Mouse (Mus musculus): ENCODE data around the gene Arhgap18. TPM values are rescaled to one million over a fixed set of nuclear protein-coding genes. Genes with fewer than 3 reads are reported as not detected.

Gene Arhgap18
- polyA plus RNA-seq, 1 experiment from 2014 or later = 28.8 TPM

DNA sequence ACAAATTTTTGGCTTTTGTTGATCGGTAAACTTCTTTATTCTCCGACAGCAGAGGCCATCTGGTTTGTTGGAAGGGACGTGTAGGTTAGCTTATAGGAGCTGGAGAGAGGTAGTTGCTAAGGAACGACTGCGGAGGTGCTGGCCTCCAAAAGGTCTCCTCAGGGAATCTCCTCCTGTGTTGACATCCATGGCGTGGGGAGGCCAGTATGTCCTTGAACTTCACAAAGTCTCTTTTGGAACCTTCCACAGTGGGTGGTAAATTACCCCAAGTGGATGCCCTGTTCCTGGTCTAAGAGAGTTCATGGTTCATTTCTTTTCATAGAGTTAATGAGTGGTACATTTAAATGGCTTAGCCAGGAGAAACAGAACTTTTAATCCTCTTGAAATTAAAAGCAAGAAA is 136.0 kb downstream of the Arhgap18 start:
- ATAC-seq (ENCODE audit: low read depth) (no peak), DNase-seq (ENCODE audit: low spot score) (no peak)
- Histone ChIP-seq H3K4me2 (ENCODE audit: low read depth, low read length) (no peak overlapping the region), H3K27ac (replicated peaks; ENCODE audit: low read depth, low read length) (no peak overlapping the region), H3K9me3 (ENCODE audit: control insufficient read depth, low read length) (no peaks in the 10 kb centered on the region), H3K4me1 (ENCODE audit: control insufficient read depth, insufficient read depth, low read length) (no peaks in the 10 kb centered on the region; the same call in 1 of the 2 replicates), H3K4me3 (ENCODE audit: low read depth, low read length) (no peak overlapping the region), H3K9ac (ENCODE audit: low read depth, low read length) (no peak overlapping the region), H3K36me3 (ENCODE audit: control insufficient read depth, insufficient read depth, low read length) (no peaks in the 10 kb centered on the region), H3K27me3 (replicated peaks; ENCODE audit: control insufficient read depth, insufficient read depth, low read length) (no peaks in the 10 kb centered on the region)
- WGBS = 43% methylated on average over 6 of the region's 6 CpGs

DNA sequence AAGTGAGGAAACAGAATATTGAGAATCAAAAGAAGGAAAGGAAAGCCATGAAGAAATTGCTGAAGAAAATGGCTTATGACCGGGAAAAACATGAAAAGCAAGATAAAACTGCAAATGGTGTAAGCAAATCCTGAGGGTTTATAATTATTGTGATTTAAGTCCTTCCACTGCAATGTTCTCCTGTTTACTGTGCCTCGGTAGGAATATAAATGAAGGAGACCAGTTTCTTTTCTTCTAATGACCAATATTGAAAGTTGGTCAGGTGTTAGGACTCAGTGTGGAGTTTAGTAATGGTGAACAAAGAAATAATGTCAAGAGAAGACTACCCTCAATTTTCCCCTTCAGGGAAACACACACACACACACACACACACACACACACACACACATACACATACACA is 136.5 kb downstream of the Arhgap18 start:
- no peak for ATAC-seq (ENCODE audit: low read depth)
- no peaks in the 10 kb centered on the region for H3K36me3 ChIP-seq (ENCODE audit: control insufficient read depth, insufficient read depth, low read length)
- WGBS = 61% methylated on average over 2 of the region's 2 CpGs
- H3K9me3 ChIP-seq (ENCODE audit: control insufficient read depth, low read length) = no peaks in the 10 kb centered on the region
- no peaks in the 10 kb centered on the region for H3K27me3 ChIP-seq (replicated peaks; ENCODE audit: control insufficient read depth, insufficient read depth, low read length)
- H3K27ac ChIP-seq (replicated peaks; ENCODE audit: low read depth, low read length) = no peak overlapping the region
- H3K9ac ChIP-seq (ENCODE audit: low read depth, low read length) = no peak overlapping the region
- no peak overlapping the region for H3K4me3 ChIP-seq (ENCODE audit: low read depth, low read length)
- no peak overlapping the region for H3K4me2 ChIP-seq (ENCODE audit: low read depth, low read length)
- DNase-seq (ENCODE audit: low spot score) = no peak
- no peaks in the 10 kb centered on the region; the same call in 1 of the 2 replicates for H3K4me1 ChIP-seq (ENCODE audit: control insufficient read depth, insufficient read depth, low read length)

DNA sequence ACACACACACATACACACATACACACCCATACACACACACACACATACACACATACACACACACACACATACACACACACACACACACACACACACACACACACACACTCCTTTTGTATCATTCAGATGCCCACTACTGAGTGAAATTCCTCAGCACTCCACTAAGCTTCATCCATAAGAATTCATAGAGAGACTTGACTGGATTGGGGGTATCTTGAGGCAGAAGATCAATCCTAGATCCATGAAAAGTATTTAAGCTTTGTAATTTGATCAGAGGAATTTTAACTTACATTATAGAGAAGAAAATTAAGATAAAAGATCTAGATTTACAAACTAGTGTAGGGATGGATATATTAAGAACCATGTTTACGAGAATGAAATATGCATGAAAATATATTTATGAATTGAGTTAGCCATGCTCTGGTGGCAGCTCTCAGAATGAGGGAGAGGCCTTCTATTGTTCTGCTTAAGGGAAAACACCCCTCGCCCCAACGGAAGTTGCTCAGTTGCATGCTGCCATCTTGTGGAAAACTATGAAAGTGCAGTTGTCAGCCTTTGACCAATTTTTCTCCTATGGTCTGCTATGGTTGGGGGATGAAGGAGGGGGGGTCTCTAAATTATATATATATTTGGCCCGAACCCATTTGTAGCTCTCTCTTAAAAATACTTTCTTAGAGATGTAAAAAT is 137.2 kb downstream of the Arhgap18 start:
- Histone ChIP-seq H3K27ac (replicated peaks; ENCODE audit: low read depth, low read length) (no peak overlapping the region), H3K9ac (ENCODE audit: low read depth, low read length) (no peak overlapping the region), H3K4me1 (ENCODE audit: control insufficient read depth, insufficient read depth, low read length) (no peaks in the 10 kb centered on the region; the same call in 1 of the 2 replicates), H3K4me3 (ENCODE audit: low read depth, low read length) (no peak overlapping the region), H3K27me3 (replicated peaks; ENCODE audit: control insufficient read depth, insufficient read depth, low read length) (no peaks in the 10 kb centered on the region), H3K9me3 (ENCODE audit: control insufficient read depth, low read length) (no peaks in the 10 kb centered on the region), H3K36me3 (ENCODE audit: control insufficient read depth, insufficient read depth, low read length) (no peaks in the 10 kb centered on the region), H3K4me2 (ENCODE audit: low read depth, low read length) (no peak overlapping the region)
- DNase-seq (ENCODE audit: low spot score) (peak; percentile 84), ATAC-seq (ENCODE audit: low read depth) (peak; percentile 87)
- 4% methylated on average over 4 of the region's 4 CpGs for WGBS

DNA sequence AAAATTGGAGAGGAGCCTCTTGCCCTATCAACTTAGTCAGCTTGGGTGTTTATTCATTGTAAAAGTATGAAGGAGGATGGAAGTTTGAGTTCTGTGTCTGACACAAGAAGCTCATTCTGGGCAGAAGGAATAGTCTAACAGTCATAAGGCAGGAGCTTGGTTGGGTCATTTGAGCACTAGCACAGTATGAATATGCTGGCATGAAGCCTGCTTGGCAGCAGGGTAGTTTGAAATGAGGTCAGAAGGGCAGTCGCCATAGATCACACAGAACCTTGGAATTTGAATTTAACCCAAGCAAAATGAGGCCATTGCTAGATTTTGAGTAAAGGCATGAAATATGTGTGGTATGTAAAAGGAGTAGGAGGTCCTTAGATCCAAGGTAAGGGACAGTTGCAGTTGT is 139.9 kb downstream of the Arhgap18 start:
- Histone ChIP-seq H3K27ac (replicated peaks; ENCODE audit: low read depth, low read length) (no peak overlapping the region), H3K4me2 (ENCODE audit: low read depth, low read length) (no peak overlapping the region), H3K4me1 (ENCODE audit: control insufficient read depth, insufficient read depth, low read length) (no peaks in the 10 kb centered on the region), H3K9ac (ENCODE audit: low read depth, low read length) (no peak overlapping the region), H3K27me3 (replicated peaks; ENCODE audit: control insufficient read depth, insufficient read depth, low read length) (no peaks in the 10 kb centered on the region), H3K9me3 (ENCODE audit: control insufficient read depth, low read length) (no peaks in the 10 kb centered on the region), H3K4me3 (ENCODE audit: low read depth, low read length) (no peak overlapping the region), H3K36me3 (ENCODE audit: control insufficient read depth, insufficient read depth, low read length) (no peaks in the 10 kb centered on the region)
- no peak for ATAC-seq (ENCODE audit: low read depth)
- WGBS = 78% methylated on average over 1 of the region's 1 CpGs
- no peak for DNase-seq (ENCODE audit: low spot score)

DNA sequence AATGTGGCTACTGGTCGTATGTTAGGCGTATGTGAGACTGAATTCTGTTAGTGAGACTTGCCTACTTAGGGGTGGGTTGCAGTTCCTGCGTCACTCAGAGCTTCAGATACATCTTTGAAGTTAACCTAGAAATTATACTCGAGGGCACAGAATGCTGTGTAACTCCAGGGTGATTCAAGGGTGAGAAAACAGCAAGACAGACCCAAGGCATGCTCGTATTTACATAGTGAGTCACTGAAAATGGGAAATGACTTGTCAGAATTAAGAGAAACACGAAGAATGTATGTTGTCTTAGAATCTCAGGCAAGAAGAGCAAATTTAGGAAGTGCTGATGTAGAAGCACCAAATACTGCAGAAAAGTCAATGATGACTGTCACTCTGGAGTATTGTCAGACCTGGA is 142.5 kb downstream of the Arhgap18 start:
- Histone ChIP-seq H3K4me1 (ENCODE audit: control insufficient read depth, insufficient read depth, low read length) (no peaks in the 10 kb centered on the region), H3K27me3 (replicated peaks; ENCODE audit: control insufficient read depth, insufficient read depth, low read length) (no peaks in the 10 kb centered on the region), H3K9ac (ENCODE audit: low read depth, low read length) (no peak overlapping the region), H3K4me3 (ENCODE audit: low read depth, low read length) (no peak overlapping the region), H3K4me2 (ENCODE audit: low read depth, low read length) (no peak overlapping the region), H3K9me3 (ENCODE audit: control insufficient read depth, low read length) (no peaks in the 10 kb centered on the region), H3K36me3 (ENCODE audit: control insufficient read depth, insufficient read depth, low read length) (no peaks in the 10 kb centered on the region), H3K27ac (replicated peaks; ENCODE audit: low read depth, low read length) (no peak overlapping the region)
- DNase-seq (ENCODE audit: low spot score) (no peak), ATAC-seq (ENCODE audit: low read depth) (no peak)
- 62% methylated on average over 6 of the region's 6 CpGs for WGBS

DNA sequence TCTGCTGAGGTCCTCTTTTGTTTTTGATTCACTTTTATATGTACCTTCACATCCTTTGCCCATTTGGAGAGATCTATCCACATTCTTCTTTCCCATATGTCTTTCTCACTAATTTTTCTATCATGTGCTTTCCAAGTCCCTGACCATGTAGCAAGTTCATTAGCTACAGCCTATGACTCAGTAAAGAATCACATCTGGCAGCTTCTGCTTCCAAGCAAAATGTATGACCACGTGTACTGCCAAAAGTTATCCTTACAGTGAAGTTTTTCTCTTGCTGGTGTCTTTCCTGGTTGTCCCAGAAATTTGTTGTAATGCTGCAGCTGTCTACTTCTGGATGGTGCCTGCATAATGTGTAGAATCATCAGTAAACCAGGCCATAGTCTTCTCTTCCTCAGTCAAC is 147.2 kb downstream of the Arhgap18 start:
- Histone ChIP-seq H3K9me3 (ENCODE audit: control insufficient read depth, low read length) (no peaks in the 10 kb centered on the region), H3K27me3 (replicated peaks; ENCODE audit: control insufficient read depth, insufficient read depth, low read length) (no peaks in the 10 kb centered on the region), H3K9ac (ENCODE audit: low read depth, low read length) (no peak overlapping the region), H3K27ac (replicated peaks; ENCODE audit: low read depth, low read length) (no peak overlapping the region), H3K4me1 (ENCODE audit: control insufficient read depth, insufficient read depth, low read length) (no peaks in the 10 kb centered on the region), H3K4me3 (ENCODE audit: low read depth, low read length) (no peak overlapping the region), H3K4me2 (ENCODE audit: low read depth, low read length) (no peak overlapping the region), H3K36me3 (ENCODE audit: control insufficient read depth, insufficient read depth, low read length) (no peaks in the 10 kb centered on the region)
- DNase-seq (ENCODE audit: low spot score) = no peak
- WGBS = 61% methylated on average over 1 of the region's 1 CpGs
- no peak for ATAC-seq (ENCODE audit: low read depth)

DNA sequence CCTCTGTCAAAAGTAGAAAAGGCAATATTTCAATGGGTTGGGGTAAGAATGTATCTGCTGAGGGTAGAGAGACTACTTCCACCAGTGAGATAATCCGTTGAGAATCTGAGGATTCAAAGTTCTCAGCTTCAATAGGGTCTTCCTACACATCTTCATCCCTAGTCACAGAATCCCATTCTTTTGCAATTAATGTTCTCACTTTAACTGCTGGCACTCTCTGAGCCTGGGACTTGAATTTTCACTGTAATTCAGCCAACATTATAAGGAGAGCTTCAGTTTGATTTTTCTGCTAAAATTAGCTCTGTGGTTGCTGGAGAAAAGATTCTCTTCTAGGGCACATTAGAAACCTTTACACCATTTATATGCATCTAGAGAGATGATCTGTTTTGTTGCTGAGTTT is 150.6 kb downstream of the Arhgap18 start:
- no peak overlapping the region for H3K4me3 ChIP-seq (ENCODE audit: low read depth, low read length)
- WGBS = 79% methylated on average over 1 of the region's 1 CpGs
- DNase-seq (ENCODE audit: low spot score) = no peak
- no peak overlapping the region for H3K4me2 ChIP-seq (ENCODE audit: low read depth, low read length)
- H3K36me3 ChIP-seq (ENCODE audit: control insufficient read depth, insufficient read depth, low read length) = no peaks in the 10 kb centered on the region
- no peak overlapping the region for H3K27ac ChIP-seq (replicated peaks; ENCODE audit: low read depth, low read length)
- H3K9me3 ChIP-seq (ENCODE audit: control insufficient read depth, low read length) = no peaks in the 10 kb centered on the region
- H3K4me1 ChIP-seq (ENCODE audit: control insufficient read depth, insufficient read depth, low read length) = no peaks in the 10 kb centered on the region
- no peaks in the 10 kb centered on the region for H3K27me3 ChIP-seq (replicated peaks; ENCODE audit: control insufficient read depth, insufficient read depth, low read length)
- ATAC-seq (ENCODE audit: low read depth) = no peak
- H3K9ac ChIP-seq (ENCODE audit: low read depth, low read length) = no peak overlapping the region

DNA sequence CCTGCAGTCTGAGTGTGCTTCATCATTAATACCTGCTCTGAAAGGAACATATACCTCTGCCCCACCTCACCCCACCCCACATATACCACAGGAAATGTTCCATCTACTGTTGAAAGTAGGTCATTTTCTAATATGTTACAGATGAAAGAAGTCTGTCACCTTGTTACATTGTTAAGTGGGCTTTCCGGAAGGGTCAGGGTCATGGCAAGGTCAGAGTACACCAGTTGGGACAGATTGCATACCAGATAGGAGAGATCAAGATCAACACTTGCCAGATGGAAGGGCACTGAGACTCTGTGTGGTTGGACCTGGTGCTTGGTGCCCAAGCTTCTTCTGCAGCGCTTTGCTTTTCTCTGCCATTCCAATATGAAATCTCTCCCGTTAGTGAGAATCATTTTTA is 158.0 kb downstream of the Arhgap18 start:
- Histone ChIP-seq H3K4me3 (ENCODE audit: low read depth, low read length) (no peak overlapping the region), H3K9ac (ENCODE audit: low read depth, low read length) (no peak overlapping the region), H3K27me3 (replicated peaks; ENCODE audit: control insufficient read depth, insufficient read depth, low read length) (no peaks in the 10 kb centered on the region), H3K4me2 (ENCODE audit: low read depth, low read length) (no peak overlapping the region), H3K36me3 (ENCODE audit: control insufficient read depth, insufficient read depth, low read length) (no peaks in the 10 kb centered on the region), H3K9me3 (ENCODE audit: control insufficient read depth, low read length) (no peaks in the 10 kb centered on the region), H3K27ac (replicated peaks; ENCODE audit: low read depth, low read length) (no peak overlapping the region), H3K4me1 (ENCODE audit: control insufficient read depth, insufficient read depth, low read length) (no peaks in the 10 kb centered on the region)
- 45% methylated on average over 3 of the region's 3 CpGs for WGBS
- no peak for DNase-seq (ENCODE audit: low spot score)
- no peak for ATAC-seq (ENCODE audit: low read depth)

DNA sequence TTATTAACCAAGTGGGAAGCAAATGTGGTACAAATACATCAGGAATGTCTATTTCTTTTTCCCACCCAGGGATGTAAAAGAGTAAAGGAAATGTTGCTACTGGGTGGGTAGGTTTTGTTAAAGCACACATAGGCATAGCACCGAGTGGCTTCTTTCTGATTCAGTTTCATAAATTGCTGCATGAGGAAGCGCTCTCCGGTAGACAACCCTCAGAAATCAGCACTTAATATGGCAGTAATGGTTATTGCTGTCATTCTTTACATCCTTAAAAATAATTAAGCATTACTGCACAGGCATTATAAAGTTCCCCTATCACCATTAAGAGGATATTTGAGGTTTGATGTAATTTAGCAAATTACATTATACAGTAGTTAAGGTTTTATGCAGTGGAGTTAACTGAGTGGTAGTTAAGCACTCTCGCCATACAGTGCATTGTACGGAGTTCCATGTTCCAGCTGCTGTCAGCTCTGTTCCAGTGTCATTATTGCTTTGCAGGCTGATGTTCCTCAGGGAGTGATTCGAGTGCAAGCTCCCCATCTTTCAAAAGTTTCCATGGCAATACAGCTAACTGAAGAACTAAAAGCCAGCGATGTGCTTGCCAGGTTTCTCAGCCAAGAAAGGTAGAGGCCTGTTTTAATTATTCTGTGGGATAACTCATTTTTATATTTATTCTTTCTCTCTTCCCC is 159.0 kb downstream of the Arhgap18 start:
- peak; percentile 26 for DNase-seq (ENCODE audit: low spot score)
- no peak for ATAC-seq (ENCODE audit: low read depth)

More for the DNA sequence above, 159.0 kb downstream of the Arhgap18 start:
- no peaks in the 10 kb centered on the region for H3K4me1 ChIP-seq (ENCODE audit: control insufficient read depth, insufficient read depth, low read length)
- H3K4me2 ChIP-seq (ENCODE audit: low read depth, low read length) = no peak overlapping the region
- no peak overlapping the region for H3K4me3 ChIP-seq (ENCODE audit: low read depth, low read length)
- no peak overlapping the region for H3K9ac ChIP-seq (ENCODE audit: low read depth, low read length)
- WGBS = 64% methylated on average over 7 of the region's 7 CpGs
- no peaks in the 10 kb centered on the region for H3K36me3 ChIP-seq (ENCODE audit: control insufficient read depth, insufficient read depth, low read length)
- H3K27me3 ChIP-seq (replicated peaks; ENCODE audit: control insufficient read depth, insufficient read depth, low read length) = no peaks in the 10 kb centered on the region
- no peaks in the 10 kb centered on the region for H3K9me3 ChIP-seq (ENCODE audit: control insufficient read depth, low read length)
- no peak overlapping the region for H3K27ac ChIP-seq (replicated peaks; ENCODE audit: low read depth, low read length)

Data from embryonic facial prominence, embryonic 14.5 days (tissue).